Mouse (Mus musculus) bone marrow, adult 2 months (tissue): ENCODE measurements around the gene 5330417H12Rik.

Experiments used
- CTCF ChIP-seq: fragments of 200-500 bp; IDR thresholded peaks from 2 replicates; pipeline ENCODE4 v1.5.1; 2011; ENCODE audit warnings: low read length, control low read depth; ENCODE audit not compliant: control insufficient read depth, insufficient read depth
- POLR2A ChIP-seq: fragments of 200-500 bp; IDR thresholded peaks from 2 replicates; pipeline ENCODE4 v1.6.1; 2011; ENCODE audit warnings: low read depth, mild to moderate bottlenecking, control low read depth, low read length, borderline replicate concordance; ENCODE audit not compliant: control insufficient read depth

DNA sequence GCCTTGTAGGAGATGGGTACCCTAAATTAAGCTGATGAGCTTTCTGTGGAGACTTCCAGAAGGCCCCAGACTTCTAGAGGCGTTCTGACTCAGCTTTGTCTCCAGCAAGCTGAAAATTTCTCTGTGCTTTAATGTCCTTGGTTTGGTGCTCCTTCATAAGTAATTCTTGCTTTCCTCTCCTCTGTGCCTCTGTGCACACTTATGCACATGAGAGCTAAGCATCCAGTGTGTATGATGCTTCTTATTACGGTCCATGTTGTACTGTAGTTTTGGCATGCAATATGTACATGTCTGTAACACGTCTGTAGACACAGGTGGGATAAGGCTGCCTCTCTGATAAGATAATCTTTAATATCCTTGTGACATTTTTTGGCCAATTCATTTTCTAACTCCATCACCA is 27.0 kb downstream of the 5330417H12Rik start:
- no peak for TF ChIP-seq POLR2A
- TF ChIP-seq CTCF, result no peak
